Mouse (Mus musculus) thymus, postnatal 25 days (tissue): ENCODE data around the gene Tuba8.

Source experiments
- DNase-seq: peaks from one replicate; pipeline ENCODE4 v3.0.0; 2022

Gene Tuba8

DNA sequence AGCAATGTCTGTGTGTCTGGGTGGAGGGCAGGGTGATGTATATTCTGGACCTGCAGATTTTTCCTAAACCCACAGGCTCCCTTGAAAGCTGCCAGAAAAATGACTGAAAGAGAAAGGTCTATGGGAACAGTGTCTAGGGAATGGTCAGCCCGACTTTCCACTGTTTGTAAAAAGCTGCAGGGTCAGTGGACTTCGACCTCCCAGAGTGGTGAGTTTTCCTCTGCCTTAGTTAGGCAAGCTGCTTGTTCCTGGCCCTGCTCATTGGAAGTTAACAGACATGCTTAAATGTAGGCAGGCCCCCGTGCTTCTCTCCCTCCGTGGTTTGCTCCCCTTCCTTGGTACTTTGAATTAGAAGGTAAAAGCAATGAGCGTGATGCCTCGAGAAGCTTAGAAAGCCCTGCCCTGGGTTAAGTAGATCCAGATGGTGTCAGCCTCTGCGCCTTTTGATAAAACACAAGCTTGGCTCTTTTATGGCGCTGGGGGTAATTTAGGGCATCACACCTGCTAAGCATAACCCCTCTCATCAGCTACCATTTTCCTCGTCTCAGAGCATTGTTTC, 12.6 kb upstream of the Tuba8 start:
- DNase-seq = no peak

- no peak for DNase-seq
These were observed 10.0 kb upstream of the Tuba8 start for GRCm38 (mm10) chr6:121200458-121200857.

GRCm38 (mm10) chr6:121202026-121202425, 8.5 kb upstream of the Tuba8 start:
- no peak for DNase-seq

- DNase-seq = no peak
These were observed 4.0 kb upstream of the Tuba8 start for GRCm38 (mm10) chr6:121206481-121206880.

DNA sequence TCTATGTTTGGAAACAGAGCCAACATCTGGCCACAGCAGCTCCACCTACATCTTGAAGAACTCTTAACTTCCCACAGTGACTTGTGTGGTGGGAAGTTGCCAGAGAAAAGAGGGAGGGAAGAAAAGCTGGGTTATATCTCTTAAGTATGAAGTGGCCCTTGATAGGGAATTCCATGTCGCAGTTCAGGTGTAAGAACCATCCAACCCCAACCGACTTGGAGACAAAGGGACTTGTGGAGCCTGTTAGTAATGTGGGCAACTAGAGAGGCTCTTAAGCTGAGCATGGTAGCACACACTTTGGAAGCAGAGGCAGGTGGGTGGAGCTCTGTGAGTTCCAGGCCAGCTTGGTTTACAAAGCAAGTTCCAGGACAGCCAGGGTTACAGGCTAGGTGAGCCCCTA, 912 bp upstream of the Tuba8 start:
- DNase-seq = no peak

- DNase-seq = no peak
These were observed 412 bp downstream of the Tuba8 start for GRCm38 (mm10) chr6:121210926-121211289.

DNA sequence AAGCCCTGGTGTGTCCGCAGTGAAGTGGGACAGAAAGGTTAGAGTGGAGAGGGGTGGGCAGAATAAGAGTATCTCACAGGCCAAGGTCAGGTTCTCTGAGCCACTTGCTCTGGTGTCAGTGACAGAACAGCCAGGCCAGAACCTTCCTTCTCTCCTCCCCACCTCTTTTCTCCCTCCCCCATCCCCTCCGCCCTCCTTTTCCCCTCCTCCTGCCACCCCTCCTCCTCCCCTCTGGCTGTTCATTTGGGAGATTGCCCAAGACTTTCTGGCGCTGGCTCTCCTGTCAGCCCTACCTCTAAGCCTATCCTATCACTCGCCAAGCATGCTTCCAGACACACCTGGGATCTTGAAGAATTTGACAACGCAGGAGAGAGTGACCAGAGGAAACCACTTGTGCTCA, 1.2 kb downstream of the Tuba8 start:
- DNase-seq = no peak

- no peak for DNase-seq
These were observed 2.5 kb downstream of the Tuba8 start for GRCm38 (mm10) chr6:121212988-121213387.

- no peak for DNase-seq
These were observed 3.7 kb downstream of the Tuba8 start for GRCm38 (mm10) chr6:121214221-121214620.

DNA sequence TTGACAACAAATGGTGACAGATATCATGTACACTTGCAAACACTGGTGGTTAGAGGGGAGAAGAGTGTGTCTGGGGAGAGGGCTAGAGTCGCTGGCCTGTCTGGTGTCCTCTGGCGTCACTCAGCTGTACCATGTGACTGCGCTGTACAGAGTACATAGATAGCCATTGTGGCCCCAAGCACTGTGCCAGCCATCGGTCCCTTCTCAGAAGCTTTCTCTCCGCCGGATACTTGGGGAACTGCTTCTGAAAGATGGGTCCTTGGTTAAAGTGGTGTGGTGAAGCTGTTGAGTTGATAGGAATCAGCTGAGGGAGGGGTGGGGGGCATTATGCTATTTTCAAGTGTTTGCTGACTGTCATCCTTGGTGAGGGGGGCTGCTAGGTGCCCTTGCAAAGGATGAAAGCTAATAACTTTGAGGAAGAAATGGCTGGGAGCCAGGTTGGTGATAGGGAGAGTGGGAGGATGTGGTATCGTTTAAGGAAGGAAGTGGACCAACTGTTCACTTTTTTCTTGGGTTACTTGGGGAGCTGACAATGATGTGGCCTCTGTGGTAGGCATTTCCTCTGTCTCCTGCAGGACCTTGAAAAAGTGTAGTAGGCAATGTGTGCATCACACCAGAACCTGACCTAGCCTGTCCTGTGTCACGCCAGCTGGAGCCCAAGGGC, 4.3 kb downstream of the Tuba8 start:
- no peak for DNase-seq

DNA sequence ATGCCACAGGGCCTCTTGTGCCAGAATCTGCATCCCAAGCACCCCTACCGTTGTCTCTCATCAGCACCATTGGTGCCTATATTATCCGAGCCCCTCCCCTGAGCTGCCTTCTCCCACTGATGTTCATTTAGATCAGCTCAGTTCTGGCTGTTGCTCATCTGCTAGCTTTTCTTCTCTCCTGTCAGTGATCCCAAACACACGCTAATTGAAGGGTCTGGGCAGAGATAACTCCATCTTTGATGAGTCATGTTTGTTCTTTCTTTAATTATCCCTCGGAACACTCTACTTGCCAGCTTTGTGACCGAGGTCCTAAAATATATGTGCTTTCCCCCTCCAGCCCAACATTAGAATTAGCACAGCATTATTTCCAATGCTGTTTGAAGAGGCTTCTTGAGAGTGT, 4.8 kb downstream of the Tuba8 start:
- no peak for DNase-seq

DNA sequence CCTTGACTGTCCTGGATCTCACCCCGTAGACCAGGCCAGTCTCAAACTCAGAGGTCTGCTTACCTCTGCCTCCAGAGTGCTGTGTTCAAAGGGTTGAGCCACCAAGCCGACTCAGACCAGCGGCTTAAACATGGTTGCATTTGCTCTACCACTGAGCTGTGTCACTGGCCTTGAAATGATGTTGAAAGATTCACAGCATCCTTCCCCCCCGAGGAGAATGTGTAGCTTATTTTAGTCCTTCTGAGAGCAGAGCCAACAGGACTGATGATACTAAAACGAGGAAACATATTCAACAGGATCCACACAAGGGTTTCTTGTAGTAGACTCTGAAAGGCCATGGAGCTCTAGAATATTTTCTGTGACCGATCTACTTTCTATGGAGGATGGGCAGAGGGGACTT, 5.4 kb downstream of the Tuba8 start:
- DNase-seq = no peak

GRCm38 (mm10) chr6:121216589-121217255, 6.2 kb downstream of the Tuba8 start:
- no peak for DNase-seq

GRCm38 (mm10) chr6:121218002-121218401, 7.5 kb downstream of the Tuba8 start:
- peak; percentile 60 for DNase-seq

DNA sequence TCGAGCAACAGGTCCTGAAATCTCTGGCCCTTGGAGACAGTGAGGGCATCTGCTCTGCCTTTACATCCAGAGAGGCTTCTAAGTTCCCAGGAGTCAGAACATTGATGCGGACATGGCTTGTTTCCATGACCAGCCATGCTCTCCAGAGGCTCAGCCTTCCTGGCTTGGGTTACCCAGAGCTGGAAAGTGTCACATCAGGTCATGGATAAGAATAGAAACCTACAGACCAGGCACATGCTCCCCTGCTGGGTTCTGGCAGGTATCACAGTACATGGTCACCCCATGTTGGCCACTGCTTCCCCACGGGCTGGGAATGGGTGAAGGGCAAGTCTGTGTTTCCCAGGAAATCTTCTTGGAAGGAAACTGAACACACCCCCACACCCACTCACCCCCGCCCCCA, 8.9 kb downstream of the Tuba8 start:
- no peak for DNase-seq

DNA sequence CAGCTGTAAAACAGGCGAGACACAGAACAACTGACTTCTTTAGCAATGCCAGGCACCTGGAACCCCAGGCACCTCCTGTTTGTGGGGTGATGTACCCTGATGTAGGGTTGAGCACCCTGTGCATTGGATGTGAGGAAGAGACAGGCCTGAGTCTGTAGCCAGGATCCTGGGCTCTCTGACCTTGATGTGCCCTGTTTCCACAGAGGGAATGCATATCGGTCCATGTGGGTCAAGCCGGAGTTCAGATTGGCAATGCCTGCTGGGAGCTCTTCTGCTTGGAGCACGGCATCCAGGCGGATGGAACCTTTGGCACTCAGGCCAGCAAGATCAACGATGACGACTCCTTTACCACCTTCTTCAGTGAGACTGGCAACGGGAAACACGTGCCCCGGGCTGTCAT, 9.7 kb downstream of the Tuba8 start:
- DNase-seq = no peak

- no peak for DNase-seq
These were observed 11.5 kb downstream of the Tuba8 start for GRCm38 (mm10) chr6:121221876-121222597.

- DNase-seq = no peak
These were observed 12.5 kb downstream of the Tuba8 start for GRCm38 (mm10) chr6:121223001-121223400.

- DNase-seq = no peak
These were observed 13.6 kb downstream of the Tuba8 start for GRCm38 (mm10) chr6:121224067-121224466.

DNA sequence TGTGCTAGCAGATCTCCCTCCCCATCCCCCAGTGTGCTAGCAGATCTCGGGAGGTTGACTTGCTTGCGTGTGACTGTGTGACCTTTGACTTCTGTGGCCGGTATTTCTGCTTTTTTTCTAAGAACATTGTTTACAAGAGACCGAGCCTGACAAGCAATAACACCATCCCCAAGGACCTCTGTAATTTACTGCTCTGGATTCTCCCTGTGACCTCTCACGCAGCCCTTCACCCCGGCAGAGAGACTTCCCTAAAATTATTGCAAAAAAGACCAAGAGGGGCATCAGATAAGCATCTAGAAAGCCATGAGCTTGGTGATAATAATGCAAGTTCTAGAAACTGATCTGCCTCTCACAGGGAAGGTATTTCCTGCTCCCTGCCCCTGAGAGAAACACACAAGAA, 14.5 kb downstream of the Tuba8 start:
- no peak for DNase-seq

- DNase-seq = peak; percentile 60
These were observed 15.5 kb downstream of the Tuba8 start for GRCm38 (mm10) chr6:121226043-121226442.

GRCm38 (mm10) chr6:121226744-121227143, 16.2 kb downstream of the Tuba8 start:
- no peak for DNase-seq

DNA sequence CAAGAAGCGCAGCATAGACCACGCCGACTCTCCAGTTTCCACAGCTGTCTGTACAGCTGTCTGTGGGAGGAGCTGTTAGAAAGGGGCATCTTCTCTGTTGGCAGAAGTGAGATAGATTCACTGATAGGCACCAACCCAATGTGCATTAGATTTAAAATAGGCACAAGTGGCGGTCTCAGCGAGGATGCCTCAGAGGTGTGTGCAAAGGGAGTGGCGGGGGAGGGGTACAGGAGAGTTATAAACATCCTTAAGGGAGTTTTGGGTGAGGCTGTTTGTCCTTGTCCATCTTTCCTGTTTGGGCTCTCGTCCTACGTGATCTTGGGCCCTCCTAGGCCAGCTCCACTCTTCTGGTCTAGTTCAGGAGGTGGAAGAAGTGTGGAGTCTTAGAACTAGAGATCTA, 17.9 kb downstream of the Tuba8 start:
- no peak for DNase-seq

- DNase-seq = no peak
These were observed 22.2 kb downstream of the Tuba8 start for GRCm38 (mm10) chr6:121232652-121233051.
